Mouse (Mus musculus) embryonic facial prominence, embryonic 11.5 days (tissue): ENCODE results near the gene Ccng1. TPM values are rescaled to one million over a fixed set of nuclear protein-coding genes. Genes with fewer than 3 reads are reported as not detected.
"Not testable (repeated sequence)": the region's sequence is repeated elsewhere in the genome, so short reads cannot be mapped to it uniquely, and the experiment has no call there.

Experiments used
- ATAC-seq: fragments of 200-750 bp; cut with Nextera tagmentation; replicated peaks from 2 replicates; pipeline ENCODE4 v1.8.0; 2017; ENCODE audit warnings: low read depth; ENCODE audit not compliant: insufficient number of reproducible peaks, low FRiP score, low TSS enrichment
- DNase-seq: peaks from one replicate; pipeline ENCODE4 v3.0.0-alpha.2; 2015; ENCODE audit warnings: low spot score
- H3K27ac ChIP-seq: fragments of 300-500 bp; sonication (generic); replicated peaks from 2 replicates; pipeline ENCODE4 v1.5.1; 2014; ENCODE audit warnings: mild to moderate bottlenecking, low read depth, low read length, control low read depth
- H3K27me3 ChIP-seq: fragments of 300-500 bp; sonication (generic); 2 replicates; pipeline ENCODE4 v1.6.1; 2014; ENCODE audit warnings: mild to moderate bottlenecking, low read length, moderate library complexity, mixed read lengths; ENCODE audit not compliant: control insufficient read depth, insufficient read depth
- H3K36me3 ChIP-seq: fragments of 300-500 bp; sonication (generic); replicated peaks from 2 replicates; pipeline ENCODE4 v1.6.1; 2014; ENCODE audit warnings: low read depth, mild to moderate bottlenecking, low read length, moderate library complexity, mixed read lengths; ENCODE audit not compliant: control insufficient read depth, insufficient read depth
- H3K4me1 ChIP-seq: fragments of 300-500 bp; sonication (generic); 2 replicates; pipeline ENCODE4 v1.6.1; 2014; ENCODE audit warnings: low read length, mixed read lengths; ENCODE audit not compliant: control insufficient read depth, insufficient read depth
- H3K4me2 ChIP-seq: fragments of 300-500 bp; sonication (generic); 2 replicates; pipeline ENCODE4 v1.6.1; 2014; ENCODE audit warnings: low read depth, mild to moderate bottlenecking, control low read depth, low read length, moderate library complexity
- H3K4me3 ChIP-seq: fragments of 300-500 bp; sonication (generic); 2 replicates; pipeline ENCODE4 v1.5.1; 2014; ENCODE audit warnings: low read depth, low read length, control low read depth
- H3K9ac ChIP-seq: fragments of 300-500 bp; sonication (generic); replicated peaks from 2 replicates; pipeline ENCODE4 v1.6.1; 2014; ENCODE audit warnings: mild to moderate bottlenecking, control low read depth, low read length
- H3K9me3 ChIP-seq: fragments of 300-500 bp; sonication (generic); replicated peaks from 2 replicates; pipeline ENCODE4 v1.6.1; 2016; ENCODE audit warnings: mild to moderate bottlenecking, low read length, inconsistent platforms, mixed read lengths; ENCODE audit not compliant: control insufficient read depth
- WGBS: fragments of 180-500 bp; shearing (Covaris S2); extraction: QIAGEN DNeasy Blood & Tissue Kit; methylation state at CpG from one replicate; pipeline ENCODE4 v1.1.7; 2014; 5-methylcytosine and 5-hydroxymethylcytosine counted together
- polyA plus RNA-seq: library from polyadenylated mRNA; unstranded; fragments of >200 nt; fragmentation: Nextera tagmentation; extraction: Ambion mirVana; gene quantifications from 2 replicates; pipeline ENCODE4 v1.2.1, GENCODE M21; 2014

The Ccng1 gene
- polyA plus RNA-seq, 1 experiment from 2014 or later = 47.0 TPM

DNA sequence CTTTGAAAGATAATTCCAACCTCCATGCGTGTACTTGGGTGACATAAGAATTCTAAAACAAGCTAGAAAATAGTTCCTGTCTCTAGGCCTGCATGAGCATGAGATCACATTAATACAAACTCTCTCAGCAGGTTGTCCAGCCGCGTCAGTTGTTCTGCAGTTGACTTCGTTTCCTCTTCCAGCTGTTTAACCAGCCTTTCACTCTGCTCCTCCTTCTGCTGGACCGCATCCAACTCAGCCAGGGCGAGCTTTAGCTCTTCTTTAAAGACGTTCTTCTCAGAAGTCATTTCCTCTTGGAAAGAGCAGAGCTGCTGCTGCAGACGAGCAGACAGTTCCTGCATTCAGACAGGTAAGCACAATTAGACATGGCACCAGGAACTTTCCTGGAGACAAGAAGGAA, 41.3 kb downstream of the Ccng1 start:
- Histone ChIP-seq H3K9me3 (no peaks in the 10 kb centered on the region), H3K4me3 (no peak overlapping the region), H3K27me3 (no peaks in the 10 kb centered on the region), H3K4me2 (no peak overlapping the region), H3K36me3 (peaks cover 12% of the 10 kb centered on the region), H3K27ac (no peak overlapping the region), H3K4me1 (no peaks in the 10 kb centered on the region), H3K9ac (no peak overlapping the region)
- ATAC-seq (no peak), DNase-seq (no peak)
- WGBS = 88% methylated on average over 8 of the region's 8 CpGs

GRCm38 (mm10) chr11:40709899-40710298, 45.2 kb downstream of the Ccng1 start:
- not testable (repeated sequence) for H3K9ac ChIP-seq

More at GRCm38 (mm10) chr11:40709899-40710298, 45.2 kb downstream of the Ccng1 start:
- not testable (repeated sequence) for H3K27ac ChIP-seq, H3K27me3 ChIP-seq, H3K4me2 ChIP-seq, H3K9me3 ChIP-seq, ATAC-seq, H3K4me3 ChIP-seq, H3K4me1 ChIP-seq, DNase-seq, H3K36me3 ChIP-seq
- WGBS = 93% methylated on average over 6 of the region's 6 CpGs

Other genes with a start within 250 kb of the Ccng1 start
- gene Mat2b, start 60.1 kb downstream of the Ccng1 start, polyA plus RNA-seq = 107 and 108 TPM in 2 replicates
- 63.2 and 71.1 TPM in 2 replicates for gene Hmmr, start 21.9 kb downstream of the Ccng1 start, polyA plus RNA-seq
- 240 and 270 TPM in 2 replicates for gene Nudcd2, start 21.6 kb downstream of the Ccng1 start, polyA plus RNA-seq